Mouse (Mus musculus): ENCODE data around the gene Kxd1. TPM values are rescaled to one million over a fixed set of nuclear protein-coding genes. Genes with fewer than 3 reads are reported as not detected.
A peak's percentile ranks its signal among the peaks of the same experiment; 100 is the strongest.

The Kxd1 gene
- total RNA-seq, 2 experiments from 2014 or later: 33.1 to 35.3 TPM

DNA sequence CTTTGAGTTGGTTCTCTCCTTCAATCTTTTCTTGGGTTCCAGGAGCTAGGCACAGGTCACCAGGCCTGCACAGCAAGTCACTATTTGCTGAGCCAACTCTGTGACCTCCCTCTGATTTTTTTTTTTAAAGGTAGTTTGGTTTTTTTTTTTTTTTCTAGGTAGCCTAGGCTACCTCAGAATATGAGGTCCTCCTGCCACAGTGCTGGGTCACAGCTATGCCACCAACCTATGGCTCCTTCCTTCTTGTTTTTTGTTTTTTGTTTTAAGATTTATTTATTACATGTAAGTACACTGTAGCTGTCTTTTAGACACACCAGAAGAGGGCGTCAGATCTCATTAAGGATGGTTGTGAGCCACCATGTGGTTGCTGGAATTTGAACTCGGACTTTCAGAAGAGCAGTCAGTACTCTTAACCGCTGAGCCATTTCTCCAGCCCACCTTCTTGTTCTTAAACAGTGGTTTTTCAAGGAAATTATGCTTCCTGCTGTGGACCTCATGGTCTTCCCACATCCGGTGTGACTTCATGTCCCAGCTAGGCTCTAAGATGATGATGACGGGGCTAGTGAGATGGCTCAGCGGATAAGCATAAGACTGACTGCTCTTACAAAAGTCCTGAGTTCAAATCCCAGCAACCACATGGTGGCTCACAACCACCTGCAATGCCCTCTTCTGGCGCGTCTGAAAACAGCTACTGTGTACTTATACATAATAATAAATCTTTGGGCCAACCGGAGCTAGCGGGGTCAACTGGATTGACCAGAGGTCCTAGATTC is 21.8 kb upstream of the Kxd1 start:
- no peak for DNase-seq (ENCODE audit: low spot score in 2 of 2)

DNA sequence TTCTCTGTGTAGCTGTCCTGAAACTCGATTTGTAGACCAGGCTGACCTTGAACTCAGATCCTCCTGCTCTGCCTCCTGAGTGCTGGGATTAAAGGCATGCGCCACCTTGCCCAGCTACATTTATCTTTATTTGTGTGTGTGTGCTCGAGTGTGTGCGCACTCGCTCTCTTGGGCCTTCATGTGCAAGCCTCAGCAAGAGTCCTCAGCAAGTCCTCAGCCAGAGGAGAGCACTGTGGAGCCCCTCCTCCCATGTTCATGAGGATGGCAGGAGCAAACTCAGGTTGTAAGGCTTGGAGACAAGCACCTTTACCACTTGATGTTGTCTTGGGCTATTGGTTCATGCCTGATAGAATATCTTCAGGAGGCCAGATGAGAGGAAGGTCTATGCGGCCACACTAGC is 20.0 kb upstream of the Kxd1 start:
- no peak for DNase-seq (ENCODE audit: low spot score in 2 of 2)

DNA sequence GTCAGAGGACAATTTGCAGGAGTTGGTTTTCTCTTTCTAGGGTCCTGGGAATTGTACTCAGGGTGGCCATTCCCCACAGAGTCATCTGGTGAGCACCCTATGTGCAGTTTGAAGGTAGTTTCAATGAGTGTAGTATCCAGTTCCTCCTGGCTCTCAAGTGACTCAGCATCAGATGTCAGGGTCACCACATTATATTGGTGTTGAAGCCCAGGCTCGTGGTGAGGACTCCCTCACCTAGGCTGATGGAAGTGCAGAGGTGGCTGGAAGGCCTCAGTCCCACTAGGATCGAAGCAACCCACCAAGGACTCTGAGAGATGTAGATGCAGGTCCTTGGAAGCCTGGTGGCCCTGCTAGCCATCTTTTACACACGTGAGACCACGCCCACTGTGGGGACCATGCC is 18.7 kb upstream of the Kxd1 start:
- DNase-seq (ENCODE audit: low spot score in 2 of 2): no peak

DNA sequence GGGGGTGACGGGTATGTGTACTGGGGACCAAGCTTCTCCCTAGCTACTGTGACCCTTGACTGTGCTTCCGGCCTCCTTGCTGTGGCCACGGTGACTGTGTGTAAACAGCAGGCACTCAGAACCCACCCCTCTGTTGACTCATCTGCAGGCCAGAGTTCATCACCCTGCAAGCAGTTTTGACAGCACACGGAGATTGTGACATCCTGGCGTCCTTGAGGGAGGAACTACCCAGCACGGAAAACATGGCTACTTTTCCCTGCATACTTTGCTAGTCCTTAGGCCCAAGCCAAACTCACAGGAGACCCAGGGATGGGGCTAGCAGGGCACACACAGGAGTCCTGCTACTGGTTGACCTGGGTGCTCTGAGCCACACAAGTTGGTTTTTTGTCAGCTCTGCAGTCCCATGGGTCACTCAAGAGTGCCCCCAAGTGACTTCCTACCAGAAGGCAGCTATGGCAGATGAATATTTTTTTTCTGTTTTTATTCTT is 16.5 kb upstream of the Kxd1 start:
- no peak for DNase-seq (ENCODE audit: low spot score in 2 of 2)

DNA sequence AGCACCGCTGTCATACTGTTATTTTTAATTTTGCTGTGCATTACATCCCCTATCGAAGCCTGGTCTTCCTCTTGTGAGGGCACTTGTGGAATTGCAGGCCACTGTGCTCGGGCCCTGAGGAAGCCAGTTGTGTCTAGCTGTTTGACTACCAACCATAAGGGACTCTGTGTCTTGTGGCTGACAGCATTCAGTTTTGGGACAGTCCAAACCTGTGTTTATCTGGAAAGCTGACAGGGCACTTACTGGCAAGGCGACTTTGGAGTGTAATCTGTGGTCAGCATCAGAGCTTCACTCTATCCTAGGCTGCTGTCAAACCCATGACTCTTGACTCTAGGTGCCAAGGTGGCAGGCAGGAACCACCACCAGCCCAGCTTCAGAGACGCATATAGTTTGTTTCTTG is 13.3 kb upstream of the Kxd1 start:
- no peak for DNase-seq (ENCODE audit: low spot score in 2 of 2)

DNA sequence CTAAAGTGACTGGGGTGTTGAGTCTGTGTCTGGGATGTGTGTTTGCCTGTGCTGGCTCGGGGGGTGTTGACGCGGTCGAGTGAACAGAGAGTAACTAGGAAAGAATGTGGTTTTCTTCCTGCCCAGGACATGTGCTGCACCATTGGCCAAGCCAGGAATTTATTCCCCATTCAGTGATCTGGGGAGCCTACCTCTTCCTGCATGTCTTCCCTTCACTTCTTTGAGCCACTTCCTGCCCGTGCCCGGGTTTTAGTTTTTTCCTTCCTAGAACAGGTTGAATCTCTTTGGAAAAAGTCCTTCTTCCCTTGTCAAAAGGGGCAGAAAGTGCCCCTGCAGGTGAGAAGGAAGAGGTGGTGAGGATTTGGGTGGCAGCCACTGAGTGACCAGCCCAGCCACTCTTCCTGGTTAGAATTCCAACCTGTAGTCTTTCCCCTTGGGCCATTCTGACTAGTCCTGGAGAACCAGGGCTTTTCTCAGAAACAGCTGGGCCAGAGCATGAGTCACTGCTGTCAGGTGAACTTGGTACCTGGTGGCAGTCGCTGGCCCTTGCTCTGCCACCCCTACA is 12.8 kb upstream of the Kxd1 start:
- DNase-seq (ENCODE audit: low spot score in 2 of 2): no peak

DNA sequence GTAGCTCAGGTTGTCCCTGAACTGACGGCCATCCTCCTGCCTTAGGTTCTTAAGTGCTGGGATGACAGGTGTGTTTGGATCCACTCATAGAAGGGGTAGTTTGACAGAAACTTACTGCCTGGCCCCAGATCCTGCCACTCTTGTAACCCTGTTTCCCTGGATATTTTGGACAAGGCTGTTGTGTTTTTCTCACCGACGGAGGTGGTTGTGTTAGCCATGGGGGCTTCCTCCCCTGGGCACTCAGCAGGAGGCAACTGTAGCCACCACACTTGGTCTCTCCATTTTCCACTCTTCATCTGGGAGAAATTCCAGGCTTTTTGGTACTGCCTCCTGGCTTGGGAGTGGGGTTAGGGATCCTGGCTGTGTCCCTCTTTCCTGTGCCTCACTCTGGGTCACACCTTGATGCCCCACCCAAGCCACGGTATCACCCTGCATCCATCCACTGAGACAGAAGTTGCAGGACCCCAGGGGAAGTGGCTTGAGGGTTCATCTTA is 12.3 kb upstream of the Kxd1 start:
- no peak for DNase-seq (ENCODE audit: low spot score in 2 of 2)

DNA sequence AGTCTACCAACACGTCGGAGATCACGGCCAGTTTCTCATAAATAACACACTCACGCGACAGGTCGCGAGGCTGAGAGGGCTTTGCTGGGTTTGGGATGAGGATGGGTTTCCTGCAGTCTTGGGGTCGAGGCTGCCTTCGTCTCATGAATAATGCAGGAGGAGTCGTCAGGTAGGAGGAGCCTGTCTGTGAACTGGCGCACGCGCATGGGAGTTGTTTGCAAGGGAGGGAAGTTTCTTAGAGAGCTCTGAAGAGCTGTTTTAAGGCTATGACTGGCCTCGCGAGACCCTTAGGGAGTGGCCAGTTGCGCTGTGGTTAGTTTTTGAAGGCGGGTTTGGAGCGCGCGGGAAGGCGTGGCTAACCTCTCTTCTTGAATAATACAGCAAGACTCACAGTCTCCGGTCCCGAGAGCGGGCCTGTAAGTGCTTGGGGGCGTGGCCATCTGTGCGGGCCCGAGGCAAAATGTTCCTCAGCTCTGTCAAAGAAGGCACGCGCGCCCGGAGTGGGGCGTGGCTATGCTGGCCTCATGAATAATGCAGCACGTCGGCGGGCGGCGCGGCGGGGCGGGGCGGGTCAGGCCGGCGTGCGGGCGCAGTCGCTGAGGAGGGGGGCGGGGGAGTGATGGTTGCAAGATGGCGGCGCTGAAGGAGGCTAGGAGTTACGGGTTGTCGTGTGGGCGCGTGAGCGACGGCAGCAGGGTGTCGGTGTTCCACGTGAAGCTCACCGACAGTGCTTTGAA is 11.5 kb upstream of the Kxd1 start, which contains the start of gene Ell:
Gene Ell, plus strand, starts transcription at position 381 of the 737 bp plus-strand sequence.
- DNase-seq (ENCODE audit: low spot score in 2 of 2): peak; percentile 99 to 100

DNA sequence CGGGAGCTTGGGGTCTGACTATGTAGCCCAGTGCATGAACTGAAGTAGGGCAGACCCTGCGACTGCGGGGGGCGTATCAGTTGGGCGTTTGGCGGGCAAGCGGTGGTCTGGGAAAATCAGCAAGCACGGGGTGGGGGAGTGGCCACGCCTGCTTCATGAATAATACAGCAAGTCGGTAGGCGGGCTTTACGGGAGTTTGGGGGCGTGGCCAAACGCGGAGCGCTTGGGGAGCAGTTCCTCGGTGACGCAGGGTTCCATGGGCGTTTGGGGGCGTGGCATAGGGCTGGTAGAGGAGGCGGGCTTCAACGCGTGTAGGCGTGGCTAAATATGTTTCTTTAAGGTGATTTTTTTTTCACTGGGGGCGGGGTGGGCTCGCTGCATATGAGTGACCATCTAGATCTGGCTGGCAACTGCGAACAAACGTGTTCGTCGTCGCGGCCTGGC is 10.9 kb upstream of the Kxd1 start:
- peak; percentile 100 for DNase-seq (ENCODE audit: low spot score in 2 of 2)

DNA sequence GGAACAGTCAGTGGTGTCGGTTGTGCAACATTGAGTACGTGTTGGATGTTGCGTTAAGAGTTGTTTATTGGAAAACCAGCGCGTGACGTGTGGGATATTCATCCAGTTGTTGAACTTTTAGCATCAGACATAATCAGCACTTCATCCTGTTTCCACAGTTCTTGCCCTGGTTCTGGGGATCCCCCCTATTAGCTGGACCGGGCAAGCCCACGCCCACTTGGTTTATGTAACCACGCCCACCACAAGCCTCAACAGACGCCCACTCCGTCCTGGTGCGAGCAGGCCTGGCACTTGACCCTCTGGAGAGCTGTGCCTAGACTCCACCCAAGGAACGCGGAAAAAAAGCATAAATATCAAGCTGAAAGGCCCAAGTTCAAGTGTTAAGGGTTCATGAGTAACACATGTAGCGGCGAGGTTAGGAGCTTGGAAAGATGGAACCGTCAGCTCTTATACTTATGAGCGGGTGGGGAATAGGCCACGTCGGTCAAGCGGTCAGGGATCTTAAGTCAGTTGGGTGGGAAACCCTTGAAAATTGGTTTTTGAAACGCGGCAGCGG is 10.3 kb upstream of the Kxd1 start:
- DNase-seq (ENCODE audit: low spot score in 2 of 2): peak; percentile 38 to 54

DNA sequence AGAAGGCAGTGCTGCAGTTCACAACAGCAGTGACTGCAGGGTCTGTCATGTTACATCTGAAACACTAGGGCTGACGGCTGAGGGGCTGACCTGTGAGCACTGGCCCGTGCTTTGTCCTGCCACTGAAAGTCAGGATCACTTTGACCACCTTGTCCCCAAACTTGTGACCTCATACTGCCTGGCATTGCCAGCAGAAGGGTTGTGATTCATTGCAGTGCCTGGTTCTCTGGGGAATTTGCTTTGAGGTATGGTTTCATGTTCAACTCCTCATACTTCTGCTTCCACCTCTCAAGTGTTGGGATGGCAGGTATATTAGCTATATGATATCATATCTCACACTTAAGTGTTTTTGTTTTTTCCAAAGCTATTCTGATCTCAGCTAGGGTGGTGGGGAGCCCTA is 7.9 kb upstream of the Kxd1 start:
- no peak for DNase-seq (ENCODE audit: low spot score in 2 of 2)

DNA sequence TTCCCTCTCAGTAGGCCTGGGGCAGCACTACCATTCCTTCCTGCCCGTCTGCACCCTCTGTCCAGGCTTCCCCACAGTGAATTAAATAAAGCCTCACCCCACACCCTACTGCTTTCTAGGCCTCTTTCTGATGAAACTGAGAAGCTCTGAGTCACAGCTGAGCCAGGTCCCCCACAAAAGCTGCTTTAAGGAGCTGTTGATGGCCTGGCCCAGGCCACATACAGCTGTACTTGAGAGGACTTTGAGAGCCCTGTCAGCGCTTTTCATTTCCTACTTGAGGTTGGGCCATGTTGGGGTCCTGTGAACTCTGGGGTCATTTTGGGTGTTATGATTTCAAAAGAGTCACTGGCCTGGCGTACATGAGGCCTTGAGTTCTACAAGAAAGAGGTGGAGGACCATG is 7.5 kb upstream of the Kxd1 start:
- DNase-seq (ENCODE audit: low spot score in 2 of 2): no peak

DNA sequence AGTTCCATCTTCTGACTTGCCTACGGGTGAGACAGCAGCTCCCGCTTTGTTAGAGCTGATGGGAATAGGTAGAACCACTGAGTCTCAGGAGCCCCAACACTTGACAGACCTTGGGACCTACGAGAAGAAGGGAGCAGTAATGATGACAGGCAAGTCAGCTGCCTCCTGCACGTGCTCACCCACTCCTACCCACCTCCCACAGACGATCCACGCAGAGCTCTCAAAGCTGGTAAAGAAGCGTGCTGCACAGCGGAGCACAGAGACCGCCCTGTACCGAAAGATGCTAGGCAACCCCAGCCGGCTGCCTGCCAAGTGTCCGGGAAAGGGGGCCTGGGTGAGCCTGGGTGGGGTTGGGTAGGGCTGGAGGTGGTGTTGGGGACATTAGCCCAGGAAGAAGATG is 6.5 kb upstream of the Kxd1 start:
- no peak for DNase-seq (ENCODE audit: low spot score in 2 of 2)

DNA sequence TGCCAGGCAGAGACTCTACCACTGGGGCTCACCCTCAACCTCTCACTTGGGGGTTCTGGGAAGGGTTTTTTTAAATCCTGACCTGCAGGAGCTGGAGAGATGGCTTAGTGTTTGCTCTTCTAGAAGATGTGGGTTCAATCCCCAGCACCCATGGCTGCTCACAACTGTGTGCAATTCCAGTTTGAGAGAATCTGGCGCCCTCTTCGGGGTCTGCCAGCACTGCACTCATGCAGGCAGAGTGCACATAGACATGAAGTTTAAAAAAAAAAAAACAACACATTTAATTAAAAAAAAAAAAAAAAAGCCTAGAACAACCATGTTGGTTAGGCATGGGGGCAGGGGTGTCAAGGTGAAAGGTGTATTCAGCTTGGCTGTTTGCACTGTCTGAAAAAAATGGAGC is 2.6 kb upstream of the Kxd1 start:
- no peak for DNase-seq (ENCODE audit: low spot score in 2 of 2)

DNA sequence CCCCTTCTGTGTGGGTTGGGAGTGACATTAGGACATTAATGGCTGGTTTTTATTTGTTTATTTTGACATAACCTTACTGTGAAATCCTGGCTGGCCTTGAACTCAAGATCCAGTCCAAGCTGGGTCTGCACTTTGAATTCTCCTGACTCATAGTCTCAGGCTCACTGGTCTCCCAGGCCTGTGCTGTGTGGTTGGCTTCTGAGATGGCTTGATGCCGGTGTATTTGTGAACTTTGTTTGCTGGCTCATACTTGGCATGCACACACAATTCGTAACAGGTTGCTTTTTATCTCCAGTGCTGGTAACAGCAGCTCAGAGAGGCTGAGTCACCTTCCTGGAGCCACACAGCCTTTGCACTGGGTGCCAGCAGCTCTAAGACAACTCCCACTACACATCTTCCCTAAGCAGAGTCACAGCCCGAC is 2.0 kb upstream of the Kxd1 start:
- no peak for DNase-seq (ENCODE audit: low spot score in 2 of 2)

DNA sequence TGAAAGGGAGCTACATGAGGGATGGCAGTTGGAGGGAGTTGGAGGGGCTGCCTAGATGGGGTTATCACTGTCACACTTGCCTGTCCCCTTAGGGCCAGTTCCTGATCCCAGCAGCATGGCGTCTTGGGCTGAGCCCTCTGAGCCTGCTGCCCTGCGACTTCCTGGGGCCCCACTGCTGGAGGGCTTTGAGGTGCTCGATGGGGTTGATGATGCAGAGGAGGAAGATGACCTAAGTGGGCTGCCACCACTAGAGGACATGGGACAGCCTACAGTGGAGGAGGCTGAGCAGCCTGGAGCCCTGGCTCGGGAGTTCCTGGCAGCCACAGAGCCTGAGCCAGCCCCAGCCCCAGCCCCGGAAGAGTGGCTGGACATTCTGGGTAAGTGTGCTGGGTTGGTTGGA is 1.5 kb upstream of the Kxd1 start:
- DNase-seq (ENCODE audit: low spot score in 2 of 2): no peak

DNA sequence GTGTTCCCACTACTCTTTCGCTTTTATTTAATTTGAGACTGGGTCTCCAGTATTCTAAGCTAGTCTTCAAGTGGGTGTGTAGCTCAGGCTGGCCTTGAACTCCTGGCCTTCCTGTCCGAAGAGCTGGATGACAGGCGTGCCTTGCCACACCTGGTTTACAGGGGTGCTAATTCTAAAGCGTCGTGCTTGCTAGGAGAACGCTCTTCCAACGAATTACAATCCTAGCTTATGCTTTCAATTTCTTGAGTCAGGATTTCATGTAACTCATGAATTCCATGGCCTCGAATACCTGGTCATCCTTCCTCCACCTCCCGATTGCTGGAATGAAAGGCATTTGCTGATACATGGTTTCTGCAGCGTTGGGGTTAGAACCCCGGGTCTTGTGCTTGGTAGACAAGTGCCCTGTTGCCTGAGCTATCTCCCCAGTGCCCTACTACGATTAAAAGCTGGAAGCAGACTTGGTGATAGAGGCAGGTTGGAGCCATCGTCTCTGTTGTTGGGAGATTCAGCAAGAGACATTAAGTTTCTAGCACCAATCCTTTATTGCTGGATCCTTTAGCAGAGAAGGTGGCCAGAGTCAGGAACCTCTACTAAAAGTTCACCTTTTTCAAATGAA is 534 bp upstream of the Kxd1 start:
- no peak for DNase-seq (ENCODE audit: low spot score in 2 of 2)

DNA sequence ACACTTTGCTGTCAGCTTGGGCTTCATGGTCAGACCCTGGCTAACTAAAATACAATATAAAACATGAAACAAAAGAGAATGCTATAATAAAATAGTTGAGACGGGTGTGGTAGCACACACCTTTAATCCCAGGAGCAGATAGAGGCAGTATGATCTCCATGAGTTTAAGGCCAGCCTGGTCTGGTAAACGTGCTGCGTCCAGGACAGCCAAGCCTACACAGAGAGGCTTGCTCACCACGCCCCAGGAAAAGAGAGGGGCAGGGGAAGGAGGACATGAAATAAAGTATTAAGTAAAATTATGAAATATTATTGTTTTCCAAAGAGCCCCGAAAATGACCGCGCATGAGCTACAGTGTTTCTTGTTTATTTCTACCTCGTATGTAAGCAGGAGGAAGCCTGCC is 645 bp downstream of the Kxd1 start:
- DNase-seq (ENCODE audit: low spot score in 2 of 2): no peak

DNA sequence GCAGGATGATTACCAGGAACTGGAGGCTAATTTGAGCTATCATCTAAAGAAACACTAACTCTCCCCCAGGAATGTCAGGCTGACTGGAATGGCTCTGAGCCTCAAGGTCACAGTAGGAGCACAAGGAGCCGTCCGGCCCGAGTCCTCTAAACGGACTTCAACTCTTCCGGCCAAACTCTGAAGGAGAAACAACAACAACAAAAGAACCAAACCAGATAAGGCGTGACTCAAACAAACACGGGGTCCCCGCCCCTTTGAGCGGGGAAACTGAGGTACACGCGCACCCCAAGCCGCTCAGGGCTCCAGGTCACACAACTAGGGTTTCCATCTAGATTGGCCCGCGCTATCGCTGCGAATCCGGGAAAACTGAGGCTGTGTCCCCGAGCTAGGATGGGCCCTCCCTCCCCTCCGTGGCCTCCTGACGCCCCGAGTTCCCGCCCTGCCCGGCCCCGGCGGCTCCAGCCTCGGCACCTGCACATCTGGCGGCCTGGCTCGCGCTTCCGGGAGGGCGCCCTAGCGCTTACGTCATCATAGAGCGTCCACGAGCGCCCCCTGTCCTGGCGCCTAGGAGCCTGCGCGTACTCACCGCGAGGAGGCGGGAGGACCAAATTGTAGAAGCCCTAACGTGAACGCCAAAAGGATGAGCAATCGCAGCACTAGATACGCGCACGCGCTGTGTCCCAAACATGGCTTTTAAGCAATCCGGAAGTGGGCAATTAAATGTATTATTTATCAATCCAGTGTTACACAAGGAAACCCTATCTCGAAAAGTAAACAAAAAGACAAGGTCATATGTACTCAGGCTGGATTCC is 5.0 kb downstream of the Kxd1 start:
- DNase-seq (ENCODE audit: low spot score in 2 of 2): peak; percentile 93 to 97

DNA sequence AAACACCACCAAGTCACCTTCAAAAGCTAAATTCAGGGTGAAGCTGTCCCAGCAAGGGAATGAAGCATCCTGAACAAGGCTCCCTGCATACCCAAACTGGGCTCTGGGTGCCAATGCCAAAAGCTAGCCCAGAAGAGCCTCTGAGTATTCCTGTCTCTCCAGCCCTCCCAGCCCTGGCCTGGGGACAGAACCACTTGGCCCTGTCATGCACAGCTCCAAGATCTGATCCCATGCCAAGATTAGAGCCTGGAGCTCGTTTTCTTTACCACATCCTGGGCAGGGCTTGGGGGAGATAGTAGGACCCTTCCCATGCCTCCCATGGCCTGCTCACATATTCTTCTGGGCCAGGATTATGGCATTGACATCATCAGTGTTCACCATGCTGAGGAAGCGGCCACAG is 8.2 kb downstream of the Kxd1 start:
- no peak for DNase-seq (ENCODE audit: low spot score in 2 of 2)
